Mouse (Mus musculus): ENCODE data around the gene Bcar3.
A peak's percentile ranks its signal among the peaks of the same experiment; 100 is the strongest.

DNA sequence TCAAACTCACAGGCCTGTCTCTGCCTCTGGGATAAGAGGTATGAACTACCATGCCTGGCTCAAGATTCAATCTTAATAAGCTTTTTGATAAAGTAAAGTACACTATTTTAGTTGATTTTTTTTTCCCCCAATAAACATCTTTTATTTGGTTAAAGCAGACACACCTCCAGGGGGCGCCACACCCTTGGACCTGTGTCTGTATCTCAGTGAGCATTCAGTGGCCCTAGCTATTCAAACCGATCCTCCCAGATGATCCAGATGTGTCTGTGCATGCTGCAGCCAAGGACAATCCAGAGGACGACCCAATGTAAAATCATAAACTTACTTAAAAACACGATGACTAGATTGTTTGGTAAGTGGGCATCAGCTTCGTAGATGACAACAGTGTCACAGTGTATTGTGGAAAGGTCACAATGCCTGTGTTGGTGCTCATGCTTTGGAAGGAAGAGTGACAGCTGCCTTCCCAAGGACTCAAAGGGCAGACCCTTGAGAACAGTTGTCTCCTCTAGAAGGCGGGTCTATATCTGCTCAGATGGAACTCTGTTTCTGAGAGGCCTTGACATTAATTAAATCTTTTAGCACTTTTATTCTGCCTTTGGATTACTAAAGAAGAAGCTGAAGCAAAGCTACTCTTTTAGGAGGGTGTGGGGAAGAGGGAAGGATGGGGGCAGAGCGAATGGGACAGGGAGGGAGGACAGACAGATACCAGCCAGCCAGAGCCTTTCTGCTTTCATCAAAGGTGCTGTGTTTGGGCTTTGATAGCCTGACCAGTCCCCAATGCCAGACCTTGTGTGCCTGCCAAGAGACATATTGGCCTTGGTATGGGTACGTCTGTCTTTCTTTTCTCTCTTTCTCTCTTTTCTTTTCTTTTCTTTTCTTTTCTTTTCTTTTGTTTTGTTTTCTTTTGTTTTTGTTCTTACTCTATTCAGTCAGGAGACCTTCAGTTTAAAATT is 141.3 kb downstream of the Bcar3 start:
- peak; percentile 25; the same call in 1 of the 2 replicates for TF ChIP-seq CTCF (IDR thresholded peaks at IDR 0.05; ENCODE audit: low read depth, low read length)
- TF ChIP-seq POLR2A (IDR thresholded peaks at IDR 0.05; ENCODE audit: borderline replicate concordance, low read depth, low read length): no peak

Data from bone marrow macrophage, adult 2 months (primary cell).